Mouse (Mus musculus) intestine, embryonic 15.5 days (tissue): ENCODE results near the gene Nip7. TPM values are rescaled to one million over a fixed set of nuclear protein-coding genes. Genes with fewer than 3 reads are reported as not detected.

ENCODE experiments used
- ATAC-seq: fragments of 200-750 bp; cut with Nextera tagmentation; 2 replicates; pipeline ENCODE4 v1.8.0; 2017; ENCODE audit warnings: moderate TSS enrichment, moderate library complexity
- H3K27ac ChIP-seq: fragments of 300-500 bp; sonication (generic); 2 replicates; pipeline ENCODE4 v1.5.1; 2015; ENCODE audit warnings: mild to moderate bottlenecking, inconsistent platforms
- H3K27me3 ChIP-seq: fragments of 300-500 bp; sonication (generic); replicated peaks from 2 replicates; pipeline ENCODE4 v1.6.1; 2015; ENCODE audit warnings: inconsistent platforms
- H3K36me3 ChIP-seq: fragments of 300-500 bp; sonication (generic); 2 replicates; pipeline ENCODE4 v1.6.1; 2015; ENCODE audit warnings: inconsistent platforms
- H3K4me1 ChIP-seq: fragments of 300-500 bp; sonication (generic); replicated peaks from 2 replicates; pipeline ENCODE4 v1.6.1; 2015; ENCODE audit warnings: inconsistent platforms
- H3K4me2 ChIP-seq: fragments of 300-500 bp; sonication (generic); replicated peaks from 2 replicates; pipeline ENCODE4 v1.6.1; 2015; ENCODE audit warnings: mild to moderate bottlenecking, inconsistent platforms
- H3K4me3 ChIP-seq: fragments of 300-500 bp; sonication (generic); replicated peaks from 2 replicates; pipeline ENCODE4 v1.5.1; 2015; ENCODE audit warnings: inconsistent platforms
- H3K9ac ChIP-seq: fragments of 300-500 bp; sonication (generic); 2 replicates; pipeline ENCODE4 v1.6.1; 2015; ENCODE audit warnings: inconsistent platforms
- H3K9me3 ChIP-seq: fragments of 300-500 bp; sonication (generic); 2 replicates; pipeline ENCODE4 v1.6.1; 2016; ENCODE audit warnings: inconsistent platforms
- WGBS: fragments of 180-500 bp; shearing (Covaris S2); methylation state at CpG from one replicate; pipeline ENCODE4 v1.1.7; 2015; 5-methylcytosine and 5-hydroxymethylcytosine counted together
- polyA plus RNA-seq: library from polyadenylated mRNA; unstranded; fragments of >200 nt; fragmentation: Nextera tagmentation; extraction: Ambion mirVana; gene quantifications from 2 replicates; pipeline ENCODE4 v1.2.1, GENCODE M21; 2015

Nip7 gene
- polyA plus RNA-seq, 1 experiment from 2014 or later: 97.3 TPM

GRCm38 (mm10) chr8:107109816-107110435, 53.2 kb downstream of the Nip7 start:
- peaks cover 12% of the 10 kb centered on the region; the same call in 1 of the 2 replicates for H3K4me1 ChIP-seq
- H3K9ac ChIP-seq: no peak overlapping the region
- no peak overlapping the region for H3K27ac ChIP-seq
- H3K4me3 ChIP-seq: no peak overlapping the region
- no peak overlapping the region for H3K4me2 ChIP-seq
- H3K36me3 ChIP-seq: no peaks in the 10 kb centered on the region
- no peaks in the 10 kb centered on the region for H3K9me3 ChIP-seq
- no peak for ATAC-seq
- no peaks in the 10 kb centered on the region for H3K27me3 ChIP-seq
- WGBS: 76% methylated on average over 5 of the region's 5 CpGs

Other genes starting within 250 kb of the Nip7 start
- 0.10 and 0.18 TPM in 2 replicates for gene Has3, start 186.6 kb upstream of the Nip7 start, polyA plus RNA-seq
- gene Utp4, start 163.2 kb upstream of the Nip7 start, polyA plus RNA-seq: 67.1 and 71.1 TPM in 2 replicates
- gene Sntb2, start 121.1 kb upstream of the Nip7 start, polyA plus RNA-seq: 11.3 and 11.4 TPM in 2 replicates
- gene Vps4a, start 25.7 kb upstream of the Nip7 start, polyA plus RNA-seq: 59.5 and 63.3 TPM in 2 replicates
- gene Pdf, start 8.3 kb upstream of the Nip7 start, polyA plus RNA-seq: 52.5 and 54.8 TPM in 2 replicates
- 39.3 and 40.4 TPM in 2 replicates for gene Cog8, start 188 bp upstream of the Nip7 start, polyA plus RNA-seq
- 34.2 and 73.3 TPM in 2 replicates for gene Tmed6, start 8.8 kb downstream of the Nip7 start, polyA plus RNA-seq
- 14.8 and 16.4 TPM in 2 replicates for gene Terf2, start 39.7 kb downstream of the Nip7 start, polyA plus RNA-seq
- gene Cyb5b, start 93.8 kb downstream of the Nip7 start, polyA plus RNA-seq: 139 and 144 TPM in 2 replicates
- 8.6 and 9.0 TPM in 2 replicates for gene Nfat5, start 236.6 kb downstream of the Nip7 start, polyA plus RNA-seq